Mouse (Mus musculus): Measurements from ENCODE around the gene Elk4.

DNA sequence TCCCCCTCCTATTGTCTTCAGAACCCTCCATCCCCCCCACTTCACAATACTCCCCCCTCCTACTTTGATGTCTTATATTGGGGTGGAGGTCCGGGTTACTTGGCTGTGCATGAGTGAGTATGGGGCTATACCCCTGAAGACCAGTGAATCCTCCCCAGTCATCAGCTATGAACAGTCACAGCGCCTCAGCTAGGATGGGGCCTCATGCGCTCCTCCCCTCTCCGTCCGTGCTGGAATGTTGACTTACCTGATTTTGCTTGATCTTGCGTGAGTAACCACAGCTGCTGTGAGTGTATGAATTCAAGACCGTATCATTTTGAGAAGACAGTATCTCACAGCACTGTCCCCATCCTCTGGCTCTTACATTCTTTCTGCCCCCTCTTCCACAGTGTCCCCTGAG, 12.5 kb downstream of the Elk4 start:
- TF ChIP-seq POLR2A (IDR thresholded peaks at IDR 0.05; ENCODE audit: insufficient read depth, low read length) (no peak), CTCF (IDR thresholded peaks at IDR 0.05; ENCODE audit: low read depth, low read length) (no peak), EP300 (IDR thresholded peaks at IDR 0.05; ENCODE audit: insufficient read depth, low read depth, low read length) (no peak)

Measured in ES-Bruce4 (cell line).